Mouse (Mus musculus): ENCODE data around the gene Oat.

Gene Oat

DNA sequence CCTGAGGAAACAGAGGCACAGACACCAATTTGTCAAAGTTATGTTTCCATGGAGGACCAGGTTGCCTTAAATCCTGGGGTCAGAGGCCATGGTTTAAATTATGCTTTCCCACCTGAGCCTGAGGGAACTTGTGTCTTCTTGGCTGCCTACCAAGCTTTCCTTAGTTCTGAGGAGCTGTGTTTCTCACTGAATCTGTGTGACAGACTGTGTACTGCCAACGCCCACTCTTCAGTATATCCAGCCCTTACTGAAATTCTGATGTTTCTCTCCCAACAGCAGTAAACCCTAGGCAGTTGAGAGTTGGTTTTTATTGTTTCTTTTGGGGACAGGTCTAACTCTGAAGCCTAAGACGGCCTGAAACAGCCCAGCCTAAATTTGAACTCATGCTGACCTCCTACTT lies 17.6 kb upstream of the Oat start:
- no peak for DNase-seq

DNA sequence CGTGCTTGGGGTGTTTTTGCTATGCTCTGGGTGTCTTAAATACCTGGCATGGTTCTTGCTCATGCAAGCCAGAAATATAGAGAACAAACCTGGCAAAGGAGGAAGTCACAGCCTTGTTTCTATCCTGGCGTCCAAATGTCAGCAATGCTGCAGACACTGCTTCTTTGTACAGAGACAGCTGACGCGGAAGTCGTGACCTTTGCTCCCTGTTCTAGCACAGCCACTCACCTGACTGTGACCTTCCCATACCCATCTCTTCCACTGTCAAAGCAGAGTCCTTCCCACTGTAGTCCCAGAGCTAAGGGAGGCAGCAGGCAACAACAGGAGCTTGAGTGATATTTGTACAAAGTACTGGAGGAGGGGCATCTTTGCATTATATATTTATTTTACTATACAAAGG lies 13.4 kb upstream of the Oat start:
- DNase-seq = no peak

DNA sequence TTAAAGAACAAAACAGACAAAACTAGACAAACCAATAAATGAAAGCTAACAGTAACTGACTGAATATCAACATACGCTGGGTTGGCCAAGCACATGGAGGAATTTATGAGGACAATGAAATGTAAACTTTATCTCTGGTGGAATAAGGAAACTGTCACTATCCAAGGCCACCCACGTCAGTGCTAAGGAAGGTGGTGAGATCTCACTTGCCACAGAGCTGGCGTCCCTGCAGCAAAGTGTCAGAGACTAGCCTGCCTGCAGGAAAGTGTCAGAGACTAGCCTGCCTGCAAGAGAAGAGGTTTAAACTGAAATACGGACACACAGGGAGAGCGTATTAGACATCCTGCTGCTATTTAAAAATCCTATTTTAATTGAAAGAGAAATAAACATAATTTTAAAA lies 11.0 kb upstream of the Oat start:
- no peak for DNase-seq

DNA sequence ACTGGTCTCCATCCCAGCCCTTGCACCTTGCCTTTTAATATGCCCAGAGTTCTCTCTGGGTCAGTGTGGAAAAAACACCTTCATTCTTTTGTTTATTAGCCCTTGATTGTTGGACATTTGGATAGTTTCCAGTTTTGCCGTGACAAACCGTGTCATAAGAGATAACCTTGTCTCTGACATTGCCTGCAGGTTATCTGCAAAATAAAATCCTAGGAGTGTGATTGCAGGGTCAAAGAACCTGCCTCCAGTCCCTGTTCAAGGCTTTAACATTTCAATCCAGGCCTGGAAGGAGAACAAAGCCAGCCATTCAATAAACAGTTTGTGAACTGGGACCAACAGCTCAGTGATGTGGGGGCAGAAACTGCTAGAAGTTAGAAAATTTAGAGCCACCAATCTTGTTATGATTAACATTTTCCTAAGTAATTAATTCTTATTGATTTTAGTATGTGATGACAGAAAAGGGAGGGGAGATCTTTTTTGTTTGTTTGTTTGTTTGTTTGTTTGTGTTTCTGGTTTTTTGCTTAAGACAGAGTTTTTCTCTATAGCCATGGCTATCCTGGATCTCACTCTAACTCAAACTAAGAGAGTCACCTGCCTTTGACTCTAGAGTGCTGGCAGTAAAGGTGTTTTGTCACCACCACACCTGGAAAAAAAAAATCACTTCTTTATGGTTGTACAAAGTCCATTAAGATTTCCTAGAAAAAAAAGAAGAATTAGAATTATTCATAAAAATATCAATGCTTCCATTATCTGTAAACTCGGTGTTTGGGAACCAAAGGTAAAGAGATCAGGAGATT lies 9.7 kb upstream of the Oat start:
- no peak for DNase-seq

DNA sequence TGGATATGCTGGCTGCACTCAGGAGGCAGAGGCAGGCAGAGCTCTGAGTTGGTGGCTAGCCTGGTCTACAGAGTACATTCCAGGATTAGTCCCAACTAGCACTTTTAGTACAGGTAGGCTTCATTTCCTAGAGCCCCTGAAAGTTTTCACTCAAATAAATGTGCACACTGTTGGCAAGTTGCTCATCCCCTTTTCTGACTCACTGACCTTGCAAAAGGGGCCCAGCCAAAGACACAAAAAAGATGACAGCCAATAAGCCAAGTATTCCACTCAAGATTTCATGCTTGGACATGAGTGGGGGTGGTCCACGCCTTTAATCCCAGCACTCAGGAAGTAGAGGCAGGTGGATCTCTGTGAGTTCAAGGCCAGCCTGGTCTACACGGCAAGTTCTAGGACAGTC lies 5.2 kb upstream of the Oat start:
- DNase-seq = no peak

DNA sequence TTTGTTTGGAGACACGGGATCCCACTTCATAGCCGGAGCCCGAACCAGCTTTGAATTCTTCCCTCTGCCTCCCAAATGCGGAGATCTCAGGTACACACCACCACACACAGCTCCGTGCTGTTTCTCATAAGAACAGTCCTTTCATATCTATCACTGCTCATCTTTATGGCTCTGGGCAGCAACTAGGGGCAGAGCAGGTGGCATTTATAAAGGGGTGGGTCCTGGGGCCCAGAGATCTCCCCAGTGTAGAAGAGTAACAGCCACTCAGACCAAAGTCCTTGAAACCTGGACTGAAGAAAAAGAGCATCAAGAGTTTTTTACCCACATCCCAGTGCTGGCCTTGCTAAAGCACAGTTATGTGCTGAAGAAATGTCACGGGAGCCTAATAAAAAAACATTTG lies 4.3 kb upstream of the Oat start:
- DNase-seq = no peak

DNA sequence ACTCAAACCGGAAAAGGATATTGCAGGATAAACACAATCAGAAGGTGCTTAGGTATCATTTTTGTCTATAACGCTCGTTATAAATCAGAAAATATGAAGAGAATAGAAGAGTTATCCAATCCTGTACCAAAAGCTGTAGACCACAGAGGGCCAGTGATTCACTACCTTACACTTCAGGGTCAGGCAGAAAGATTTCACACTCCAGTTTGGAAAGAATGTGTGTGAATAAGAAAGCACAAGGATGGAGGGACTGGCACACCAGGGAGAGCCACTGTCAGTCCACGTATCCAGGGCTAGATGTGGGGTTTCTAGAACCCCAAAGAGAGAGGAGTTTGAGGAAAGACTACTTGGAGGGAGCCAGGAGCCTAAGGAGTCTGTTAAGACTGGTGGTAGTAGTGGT lies 693 bp upstream of the Oat start:
- DNase-seq = no peak

DNA sequence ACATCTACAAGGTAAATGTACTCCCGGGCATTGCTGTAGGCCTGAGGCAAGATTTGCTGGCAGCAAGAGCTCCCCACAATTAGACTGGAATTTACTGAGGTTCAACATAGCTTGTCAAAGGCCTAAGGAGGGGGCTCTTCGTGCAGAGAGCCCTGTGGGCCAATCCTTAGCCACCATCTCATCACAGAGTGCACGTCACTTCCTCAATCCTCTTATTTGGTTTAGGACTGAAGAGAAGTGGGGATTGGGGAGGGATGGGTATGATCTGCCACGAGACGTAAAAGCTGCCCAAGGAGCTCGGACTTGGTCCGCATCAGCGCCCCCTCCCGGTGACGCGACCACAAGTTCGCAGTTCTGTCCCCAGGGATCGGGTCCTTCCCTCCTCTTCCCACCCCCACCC lies 575 bp downstream of the Oat start:
- DNase-seq = peak; percentile 85 to 90

DNA sequence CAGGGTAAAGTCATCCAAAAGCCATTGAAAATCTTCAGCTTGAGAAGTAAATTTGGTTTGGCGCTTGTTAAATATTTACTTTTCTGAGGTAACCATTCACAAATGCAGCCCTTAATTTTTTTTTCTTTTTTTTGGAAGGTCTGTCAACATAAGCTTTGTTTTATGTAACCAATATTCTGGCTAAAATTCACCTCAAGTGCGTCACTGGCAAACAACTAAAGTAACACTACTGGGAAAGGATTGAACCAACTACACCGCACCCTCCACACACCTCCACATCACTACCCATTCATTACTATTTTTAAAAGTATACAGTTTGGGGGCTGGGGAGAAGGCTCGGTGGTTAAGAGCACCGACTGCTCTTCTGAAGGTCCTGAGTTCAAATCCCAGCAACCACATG lies 1.6 kb downstream of the Oat start:
- DNase-seq = no peak

DNA sequence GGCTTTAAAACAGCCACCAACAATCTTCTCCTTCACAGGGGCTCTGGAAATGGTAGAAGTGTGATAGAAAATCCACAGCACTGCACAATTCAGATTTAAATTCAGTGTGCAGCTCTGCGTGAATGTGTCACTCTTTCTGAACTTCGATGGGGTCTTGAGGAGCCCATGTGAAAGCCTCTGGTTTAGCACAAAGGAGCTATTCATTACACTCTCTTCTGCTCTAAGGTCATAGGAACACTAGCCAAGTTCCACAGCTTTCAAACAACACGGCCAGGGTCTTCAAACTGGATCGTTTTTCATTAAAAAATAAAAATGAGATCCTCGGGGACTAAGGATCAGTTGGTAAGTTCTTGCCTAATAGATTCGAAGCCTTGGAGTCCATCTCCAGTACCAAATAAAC lies 3.0 kb downstream of the Oat start:
- DNase-seq = no peak

DNA sequence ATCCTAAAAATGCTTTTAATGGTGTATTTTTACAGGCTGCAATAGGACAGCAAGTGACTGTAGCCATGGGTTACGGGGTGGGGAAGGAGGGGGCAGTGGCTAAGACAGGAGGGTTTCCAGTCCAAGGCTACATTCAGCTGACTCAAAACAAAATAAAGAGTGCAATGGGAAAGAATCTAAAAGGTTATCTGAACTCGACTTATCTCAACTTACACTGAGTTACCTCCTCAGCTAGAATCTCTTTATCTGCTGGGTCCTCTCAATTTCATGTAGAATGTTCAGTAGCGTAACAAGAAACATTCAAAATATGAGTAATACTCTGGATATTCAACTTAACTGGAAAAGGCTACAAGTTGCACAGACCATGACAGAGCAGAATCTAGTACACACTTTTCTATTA lies 3.5 kb downstream of the Oat start:
- no peak for DNase-seq

DNA sequence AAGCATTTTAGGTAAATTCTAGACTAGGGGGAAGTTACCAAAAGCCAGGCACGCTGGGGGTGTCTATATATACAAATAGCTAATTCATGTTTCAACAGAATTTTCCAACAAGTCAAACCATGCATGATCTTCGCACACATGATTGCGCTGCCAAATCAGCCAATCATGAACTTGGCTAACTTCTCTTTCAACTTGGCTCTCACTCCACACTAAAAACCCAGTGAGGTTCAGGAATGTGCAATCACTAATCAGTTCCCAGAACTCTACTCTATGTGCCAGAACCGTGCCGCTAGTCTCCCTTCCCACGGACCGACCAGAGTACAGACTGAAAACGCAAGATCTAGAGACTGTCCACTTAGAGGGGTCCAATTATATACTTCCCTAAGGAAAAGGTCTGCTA lies 4.7 kb downstream of the Oat start:
- no peak for DNase-seq

DNA sequence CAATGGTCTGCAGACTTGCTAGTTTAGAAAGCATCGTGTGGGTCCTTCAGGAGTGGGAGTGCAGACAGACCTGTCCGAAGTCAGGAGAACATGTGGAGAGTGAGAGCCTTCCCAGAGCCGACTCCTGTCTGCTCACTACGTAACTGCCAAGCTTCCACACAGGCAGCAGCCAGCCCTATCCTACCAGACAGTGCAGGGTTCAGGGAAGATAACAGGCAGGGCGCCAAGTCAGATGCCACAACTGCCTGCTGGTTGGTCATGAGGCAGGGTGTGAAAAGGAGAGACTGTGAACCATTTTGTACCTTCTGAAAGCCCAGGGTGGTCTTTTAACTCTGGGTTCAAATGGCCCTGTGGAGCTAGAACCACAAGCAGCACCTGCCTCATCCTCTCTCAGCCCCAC lies 6.1 kb downstream of the Oat start:
- peak in 1 of 2 experiments; percentile 57 for DNase-seq

DNA sequence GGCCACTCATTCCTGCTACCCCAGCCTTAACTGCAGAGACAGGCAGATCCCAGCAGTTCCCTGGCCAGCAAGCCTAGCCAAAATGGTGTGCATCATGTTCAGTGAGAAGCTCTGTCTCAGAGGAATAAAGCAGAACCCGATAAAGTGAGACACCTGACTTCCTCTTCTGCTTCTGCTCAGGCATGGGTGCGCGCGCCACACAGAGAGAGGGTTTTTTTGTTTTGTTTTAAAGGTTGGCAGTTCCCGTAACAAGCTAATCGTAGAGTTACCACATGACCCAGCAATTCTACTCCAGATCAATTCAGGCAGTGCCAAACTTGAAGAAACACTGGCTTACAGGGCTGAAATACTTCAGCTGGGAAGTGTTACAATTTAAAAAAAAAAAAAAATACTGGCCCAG lies 7.4 kb downstream of the Oat start:
- DNase-seq = no peak

DNA sequence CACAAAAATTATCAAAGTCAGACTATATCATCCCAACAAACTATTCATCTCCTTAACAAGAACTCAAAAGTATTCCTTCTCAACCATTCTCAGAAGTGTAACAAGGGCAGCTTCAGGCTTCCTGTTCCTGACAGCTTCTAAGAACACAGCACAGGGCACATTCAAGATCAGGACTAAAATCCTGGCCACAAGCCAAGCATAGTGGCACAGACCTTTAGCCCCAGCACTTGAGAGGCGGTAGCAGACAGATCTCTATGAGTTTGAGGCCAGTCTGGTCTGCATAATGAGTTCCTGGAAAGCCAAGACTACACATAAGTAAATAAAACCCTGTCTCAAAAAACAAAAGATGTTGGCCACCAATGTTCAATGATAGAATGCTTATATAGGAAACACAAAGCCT lies 10.4 kb downstream of the Oat start:
- no peak for DNase-seq

DNA sequence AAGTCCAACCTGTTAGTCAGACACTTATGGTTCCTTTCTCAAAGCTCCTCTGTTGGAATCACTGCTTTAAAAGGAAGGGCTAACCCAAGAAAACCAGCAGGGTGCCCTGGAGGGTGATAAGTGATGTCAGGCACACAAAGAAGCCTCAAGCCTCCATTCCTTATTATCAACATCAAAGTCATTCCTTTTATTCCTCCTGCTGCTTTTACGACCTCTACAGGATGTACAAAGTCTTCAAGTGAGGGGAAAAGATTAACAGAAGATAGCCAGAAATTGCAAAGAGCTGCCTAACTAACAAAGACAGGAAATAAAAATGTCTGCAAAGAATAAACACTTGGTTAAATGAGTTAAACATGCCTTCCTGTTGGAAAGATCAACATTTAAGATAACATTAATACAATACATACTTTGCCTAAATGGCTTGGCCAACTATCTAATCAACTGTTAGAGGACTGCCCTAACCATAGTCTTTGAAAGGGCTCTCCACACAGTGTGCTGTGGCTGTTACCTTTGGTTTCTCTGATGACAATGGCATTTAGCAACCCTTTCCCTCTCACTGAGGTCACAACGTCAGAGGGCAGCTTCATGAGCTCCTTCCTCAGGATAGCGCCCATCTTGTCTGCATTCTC lies 16.9 kb downstream of the Oat start:
- no peak for DNase-seq

DNA sequence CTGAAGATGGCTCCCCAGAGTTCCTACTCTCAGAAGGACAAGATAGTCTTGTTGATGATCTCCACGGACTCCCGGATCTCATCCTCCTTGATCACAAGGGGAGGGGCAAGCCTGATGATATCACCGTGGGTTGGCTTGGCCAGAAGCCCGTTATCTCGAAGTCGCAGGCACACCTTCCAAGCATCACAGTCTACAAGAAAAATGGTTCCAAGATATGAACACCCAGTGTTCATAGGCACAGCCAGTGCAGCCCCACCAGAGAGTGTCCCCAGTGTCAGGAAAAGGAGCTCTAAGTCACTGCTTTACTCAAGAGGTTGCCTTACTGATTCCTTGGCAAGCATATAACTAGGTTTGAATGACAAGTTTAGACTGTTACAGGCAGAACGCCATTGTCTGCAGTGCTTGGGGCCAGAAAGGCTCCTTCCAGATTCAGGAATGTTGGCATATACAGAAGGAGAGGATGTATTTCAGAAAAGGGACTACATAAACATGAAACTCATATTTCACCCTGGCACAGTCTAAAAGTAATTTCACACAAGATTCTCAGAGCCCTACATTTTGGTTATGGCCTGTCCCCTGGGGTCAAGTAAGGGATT lies 18.0 kb downstream of the Oat start:
- DNase-seq = no peak

DNA sequence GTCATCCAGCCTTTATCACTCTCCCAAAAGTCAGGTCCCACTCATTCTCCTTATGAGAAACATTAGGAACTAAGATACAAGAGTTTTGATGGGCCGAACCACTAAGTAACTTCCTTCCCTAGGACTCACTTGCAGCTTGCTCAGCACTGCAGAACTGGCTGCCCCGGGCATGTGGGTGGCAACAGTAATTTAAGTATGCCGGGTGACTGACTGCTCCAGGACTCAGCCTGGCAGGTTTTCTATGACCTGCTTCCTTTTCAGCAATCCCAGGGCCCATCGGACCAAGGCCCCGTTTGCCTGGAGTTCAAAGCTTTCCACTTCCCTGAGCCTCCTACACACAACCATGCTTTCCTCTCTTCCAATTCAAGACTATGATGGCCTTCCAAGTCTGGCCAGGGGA lies 19.6 kb downstream of the Oat start:
- DNase-seq = no peak

DNA sequence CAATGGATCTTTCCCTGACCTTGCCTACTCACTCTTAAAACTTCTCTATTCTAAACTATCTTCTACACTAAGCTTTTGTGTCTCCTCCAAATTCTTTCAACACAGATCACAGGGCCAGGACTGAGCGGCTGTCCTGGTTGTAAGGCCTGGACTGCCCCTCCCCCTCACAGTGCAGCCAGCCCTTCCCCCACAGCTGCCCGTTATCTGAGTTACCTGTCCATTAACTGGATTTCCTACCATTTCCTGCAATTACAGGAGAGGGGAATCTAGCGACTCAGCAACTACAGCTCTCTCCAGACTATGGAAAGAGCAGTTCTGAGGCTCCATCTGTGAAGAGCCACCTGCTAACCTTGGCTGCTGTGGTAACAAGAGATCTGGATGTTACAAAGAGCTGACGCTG lies 20.3 kb downstream of the Oat start:
- DNase-seq = no peak

DNA sequence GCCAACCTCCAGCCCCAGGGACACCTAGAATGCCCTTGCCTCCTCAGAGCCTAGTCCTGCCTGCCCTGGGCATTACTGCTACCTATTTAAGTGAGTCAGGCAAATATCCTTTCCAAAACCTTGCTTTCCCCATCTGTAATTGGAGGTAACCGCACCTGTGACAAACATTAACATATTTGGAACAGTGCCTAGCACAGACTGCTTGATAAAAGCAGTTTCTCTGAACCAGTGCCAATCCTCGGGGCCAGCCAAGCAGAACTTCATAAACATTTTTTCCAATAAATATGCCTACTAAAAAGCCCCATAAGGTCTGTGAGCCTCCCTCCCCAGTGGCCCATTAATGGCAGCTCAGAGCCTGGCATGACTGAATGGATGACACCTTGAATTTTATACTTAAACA lies 22.1 kb downstream of the Oat start:
- DNase-seq = no peak

DNA sequence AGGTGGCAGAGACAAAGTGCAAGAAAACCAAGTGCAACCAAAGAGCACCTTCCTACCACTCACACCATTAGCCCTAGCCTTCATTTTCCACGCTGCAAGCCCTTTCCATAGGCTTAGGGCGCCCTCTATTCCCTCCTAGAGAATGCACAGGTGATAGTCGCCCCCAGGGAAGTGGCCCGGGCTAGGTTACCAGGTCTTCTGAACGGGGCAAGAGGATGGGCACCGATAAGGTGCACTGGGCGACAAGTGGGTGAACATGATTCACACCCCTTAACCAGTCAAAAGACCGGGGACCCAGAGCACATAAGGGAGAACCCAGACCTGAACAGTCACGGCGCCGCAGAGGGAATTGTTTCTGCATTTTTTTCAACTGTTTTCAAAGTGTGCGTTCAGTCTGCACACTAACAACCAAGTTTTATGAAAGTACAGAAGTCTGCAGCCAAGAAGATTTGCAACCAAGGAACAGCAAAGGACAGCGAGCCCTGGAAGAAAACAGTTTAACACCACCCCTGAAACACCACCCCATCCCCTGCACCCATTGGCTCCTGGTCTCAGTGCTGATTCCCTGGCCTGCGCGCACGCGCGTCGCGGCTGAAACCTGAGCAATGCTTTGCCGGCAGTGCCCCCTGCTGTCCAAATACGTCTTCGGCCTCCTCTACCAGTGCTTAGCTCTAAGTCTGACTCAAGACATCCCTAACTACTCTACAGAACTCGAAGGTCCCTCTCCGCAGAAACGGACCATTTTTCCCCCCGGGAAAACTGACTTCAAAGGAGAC lies 24.7 kb downstream of the Oat start:
- peak; percentile 98 for DNase-seq

DNA sequence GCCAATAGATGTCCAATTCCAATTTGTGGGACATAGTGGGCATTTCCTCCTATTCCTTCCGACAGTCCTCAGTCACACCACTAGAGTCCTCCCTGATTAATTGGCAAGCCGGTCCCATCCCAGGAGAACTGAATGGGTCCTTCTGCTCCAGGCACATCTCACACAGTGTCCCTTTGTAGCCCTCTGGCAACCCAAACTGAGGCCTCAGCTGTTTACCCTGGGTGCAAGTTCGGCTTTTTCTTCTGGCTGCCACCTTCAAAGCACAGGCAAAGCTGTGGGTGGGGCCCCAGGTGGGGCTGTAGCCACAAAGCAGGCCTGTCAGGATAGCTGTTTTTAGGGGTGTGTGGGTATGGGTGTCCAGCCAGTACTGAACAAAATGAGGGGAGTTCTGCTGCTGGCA lies 29.1 kb downstream of the Oat start:
- no peak for DNase-seq

DNA sequence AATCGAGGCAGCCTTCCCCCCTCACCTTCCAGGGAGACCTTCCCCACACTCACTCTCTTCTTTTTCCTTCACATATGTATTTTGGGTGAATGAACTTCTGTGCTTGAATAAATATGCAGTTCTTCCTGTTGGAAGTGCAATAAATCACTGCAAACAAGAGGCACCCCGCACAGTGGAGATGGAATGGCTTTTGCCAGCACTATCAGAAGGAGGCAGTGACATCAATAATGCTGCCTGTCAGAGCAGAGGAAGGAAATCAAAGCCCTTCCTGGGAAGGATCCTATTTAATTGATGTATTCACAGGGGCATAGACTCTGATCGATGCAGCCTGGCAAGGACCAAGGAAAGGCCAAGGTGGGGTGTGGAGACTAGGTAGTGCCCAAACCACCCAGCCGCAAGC lies 33.8 kb downstream of the Oat start:
- DNase-seq = no peak

DNA sequence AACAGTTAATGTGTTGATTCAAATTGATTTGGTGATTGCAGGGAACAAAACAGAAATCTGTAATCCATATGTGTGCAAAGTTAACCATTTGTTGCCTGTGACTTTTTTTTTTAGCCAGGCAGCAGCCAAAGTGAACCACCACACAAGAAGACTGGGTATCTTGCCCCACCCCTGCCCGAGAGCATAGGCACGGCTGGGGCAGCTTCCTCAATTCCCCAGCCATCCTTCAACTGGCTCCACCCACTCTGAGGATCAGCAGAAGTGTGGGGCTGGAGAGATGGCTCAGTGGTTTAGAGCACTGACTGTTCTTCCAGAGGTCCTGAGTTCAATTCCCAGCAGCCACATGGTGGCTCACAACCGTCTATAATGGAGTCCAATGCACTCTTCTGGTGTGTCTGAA lies 34.6 kb downstream of the Oat start:
- no peak for DNase-seq

Data from cerebellum, postnatal 25 days (tissue).